Mouse (Mus musculus) erythroblast, embryonic 14.5 days (primary cell): ENCODE data around the gene Acsl3.

Experiments
- GATA1 ChIP-seq: IDR thresholded peaks from 2 replicates; pipeline ENCODE4 v1.6.1; 2012; ENCODE audit warnings: low read length, inconsistent platforms, mixed read lengths
- TAL1 ChIP-seq: IDR thresholded peaks from 3 replicates; pipeline ENCODE4 v1.6.1; 2012; ENCODE audit warnings: low read length, inconsistent platforms, mixed read lengths

GRCm38 (mm10) chr1:78694503-78695258 is 37.1 kb downstream of the Acsl3 start:
- TF ChIP-seq GATA1 (no peak), TAL1 (no peak)
